Mouse (Mus musculus) neural tube, embryonic 11.5 days (tissue): ENCODE data around the gene Dlg2. TPM values are rescaled to one million over a fixed set of nuclear protein-coding genes. Genes with fewer than 3 reads are reported as not detected.

Experiments
- ATAC-seq: fragments of 200-750 bp; cut with Nextera tagmentation; 2 replicates; pipeline ENCODE4 v1.8.0; 2017; ENCODE audit warnings: moderate number of reproducible peaks, mild to moderate bottlenecking, moderate TSS enrichment, moderate library complexity; ENCODE audit not compliant: insufficient read depth, low FRiP score, low TSS enrichment
- DNase-seq: peaks from one replicate; pipeline ENCODE4 v3.0.0-alpha.2; 2015; ENCODE audit warnings: low spot score
- H3K27ac ChIP-seq: fragments of 300-500 bp; sonication (generic); 2 replicates; pipeline ENCODE4 v1.5.1; 2014; ENCODE audit warnings: low read depth, mild to moderate bottlenecking, low read length
- H3K27me3 ChIP-seq: fragments of 300-500 bp; sonication (generic); 2 replicates; pipeline ENCODE4 v1.6.1; 2014; ENCODE audit warnings: mild to moderate bottlenecking, low read length, mixed read lengths; ENCODE audit not compliant: control insufficient read depth, insufficient read depth
- H3K36me3 ChIP-seq: fragments of 300-500 bp; sonication (generic); 2 replicates; pipeline ENCODE4 v1.6.1; 2014; ENCODE audit warnings: mild to moderate bottlenecking, low read length, moderate library complexity, mixed read lengths; ENCODE audit not compliant: control insufficient read depth, insufficient read depth
- H3K4me1 ChIP-seq: fragments of 300-500 bp; sonication (generic); 2 replicates; pipeline ENCODE4 v1.6.1; 2014; ENCODE audit warnings: low read length, mixed read lengths; ENCODE audit not compliant: control insufficient read depth, insufficient read depth
- H3K4me2 ChIP-seq: fragments of 300-500 bp; sonication (generic); 2 replicates; pipeline ENCODE4 v1.6.1; 2014; ENCODE audit warnings: low read depth, mild to moderate bottlenecking, moderate library complexity
- H3K4me3 ChIP-seq: fragments of 300-500 bp; sonication (generic); 2 replicates; pipeline ENCODE4 v1.5.1; 2014; ENCODE audit warnings: low read depth, low read length
- H3K9ac ChIP-seq: fragments of 300-500 bp; sonication (generic); 2 replicates; pipeline ENCODE4 v1.6.1; 2014; ENCODE audit warnings: mild to moderate bottlenecking, low read length
- H3K9me3 ChIP-seq: fragments of 300-500 bp; sonication (generic); 2 replicates; pipeline ENCODE4 v1.6.1; 2016; ENCODE audit warnings: low read length; ENCODE audit not compliant: control insufficient read depth
- WGBS: fragments of 180-500 bp; shearing (Covaris S2); extraction: QIAGEN DNeasy Blood & Tissue Kit; methylation state at CpG from one replicate; pipeline ENCODE4 v1.1.7; 2014; 5-methylcytosine and 5-hydroxymethylcytosine counted together
- polyA plus RNA-seq: library from polyadenylated mRNA; unstranded; fragments of >200 nt; fragmentation: Nextera tagmentation; extraction: Ambion mirVana; gene quantifications from 2 replicates; pipeline ENCODE4 v1.2.1, GENCODE M21; 2014

Gene Dlg2
- polyA plus RNA-seq, 1 experiment from 2014 or later = 5.1 TPM

- no peak for DNase-seq
- no peaks in the 10 kb centered on the region for H3K9me3 ChIP-seq
- H3K36me3 ChIP-seq = no peaks in the 10 kb centered on the region
- WGBS = 55% methylated on average over 7 of the region's 7 CpGs
- H3K9ac ChIP-seq = no peak overlapping the region
- H3K4me3 ChIP-seq = no peak overlapping the region
- H3K27ac ChIP-seq = no peak overlapping the region
- no peak overlapping the region for H3K4me2 ChIP-seq
- H3K27me3 ChIP-seq = no peaks in the 10 kb centered on the region
- no peaks in the 10 kb centered on the region for H3K4me1 ChIP-seq
- ATAC-seq = no peak
Observed at GRCm38 (mm10) chr7:91463256-91463655, 986.8 kb downstream of the Dlg2 start.

GRCm38 (mm10) chr7:91467061-91467460 is 990.6 kb downstream of the Dlg2 start:
- Histone ChIP-seq H3K36me3 (no peaks in the 10 kb centered on the region), H3K4me1 (no peaks in the 10 kb centered on the region), H3K4me3 (no peak overlapping the region), H3K4me2 (no peak overlapping the region), H3K27ac (no peak overlapping the region), H3K9ac (no peak overlapping the region), H3K27me3 (no peaks in the 10 kb centered on the region), H3K9me3 (no peaks in the 10 kb centered on the region)
- ATAC-seq (no peak), DNase-seq (no peak)
- 88% methylated on average over 3 of the region's 3 CpGs for WGBS

GRCm38 (mm10) chr7:91479145-91479544 is 1002.7 kb downstream of the Dlg2 start:
- no peak for DNase-seq
- WGBS = 67% methylated on average over 3 of the region's 3 CpGs
- no peak overlapping the region for H3K9ac ChIP-seq
- no peaks in the 10 kb centered on the region for H3K36me3 ChIP-seq
- no peak overlapping the region for H3K4me3 ChIP-seq
- no peaks in the 10 kb centered on the region for H3K27me3 ChIP-seq
- no peak for ATAC-seq
- no peak overlapping the region for H3K4me2 ChIP-seq
- H3K9me3 ChIP-seq = no peaks in the 10 kb centered on the region
- no peaks in the 10 kb centered on the region for H3K4me1 ChIP-seq
- H3K27ac ChIP-seq = no peak overlapping the region

GRCm38 (mm10) chr7:91481574-91482197 is 1005.2 kb downstream of the Dlg2 start:
- H3K36me3 ChIP-seq = no peaks in the 10 kb centered on the region
- no peaks in the 10 kb centered on the region for H3K4me1 ChIP-seq
- no peak overlapping the region for H3K4me3 ChIP-seq
- H3K9me3 ChIP-seq = no peaks in the 10 kb centered on the region
- no peak overlapping the region for H3K4me2 ChIP-seq
- H3K27me3 ChIP-seq = no peaks in the 10 kb centered on the region
- 85% methylated on average over 1 of the region's 1 CpGs for WGBS
- no peak overlapping the region for H3K9ac ChIP-seq
- ATAC-seq = no peak
- H3K27ac ChIP-seq = no peak overlapping the region
- DNase-seq = no peak

- no peaks in the 10 kb centered on the region for H3K27me3 ChIP-seq
- no peak; the same call in 1 of the 2 replicates for ATAC-seq
- no peak overlapping the region for H3K4me3 ChIP-seq
- 50% methylated on average over 3 of the region's 3 CpGs for WGBS
- DNase-seq = no peak
- H3K27ac ChIP-seq = no peak overlapping the region
- no peak overlapping the region for H3K9ac ChIP-seq
- H3K9me3 ChIP-seq = no peaks in the 10 kb centered on the region
- H3K4me1 ChIP-seq = no peaks in the 10 kb centered on the region
- no peaks in the 10 kb centered on the region for H3K36me3 ChIP-seq
- no peak overlapping the region for H3K4me2 ChIP-seq
Observed at GRCm38 (mm10) chr7:91493234-91493633, 1016.8 kb downstream of the Dlg2 start.

- H3K4me3 ChIP-seq = no peak overlapping the region
- 67% methylated on average over 5 of the region's 5 CpGs for WGBS
- ATAC-seq = no peak
Observed at GRCm38 (mm10) chr7:91495526-91495925, 1019.1 kb downstream of the Dlg2 start.

GRCm38 (mm10) chr7:91511119-91511518 is 1034.6 kb downstream of the Dlg2 start:
- Histone ChIP-seq H3K27me3 (no peaks in the 10 kb centered on the region), H3K4me2 (no peak overlapping the region), H3K36me3 (no peaks in the 10 kb centered on the region), H3K4me3 (no peak overlapping the region), H3K27ac (no peak overlapping the region), H3K9ac (no peak overlapping the region), H3K9me3 (no peaks in the 10 kb centered on the region), H3K4me1 (no peaks in the 10 kb centered on the region)
- WGBS = 82% methylated on average over 1 of the region's 1 CpGs
- ATAC-seq (no peak), DNase-seq (no peak)

More at GRCm38 (mm10) chr7:91495526-91495925, 1019.1 kb downstream of the Dlg2 start:
- Histone ChIP-seq H3K4me2 (no peak overlapping the region), H3K4me1 (no peaks in the 10 kb centered on the region), H3K9ac (no peak overlapping the region), H3K36me3 (no peaks in the 10 kb centered on the region), H3K9me3 (no peaks in the 10 kb centered on the region), H3K27ac (no peak overlapping the region), H3K27me3 (no peaks in the 10 kb centered on the region)
- DNase-seq = no peak

- DNase-seq (no peak), ATAC-seq (no peak)
- H3K9me3 ChIP-seq = no peaks in the 10 kb centered on the region
- no peak overlapping the region for H3K9ac ChIP-seq
- H3K27ac ChIP-seq = no peak overlapping the region
- no peak overlapping the region for H3K4me2 ChIP-seq
- H3K4me1 ChIP-seq = no peaks in the 10 kb centered on the region
- H3K36me3 ChIP-seq = no peaks in the 10 kb centered on the region
- 77% methylated on average over 3 of the region's 3 CpGs for WGBS
- H3K27me3 ChIP-seq = no peaks in the 10 kb centered on the region
- no peak overlapping the region for H3K4me3 ChIP-seq
Observed at GRCm38 (mm10) chr7:91514445-91514844, 1038.0 kb downstream of the Dlg2 start.

GRCm38 (mm10) chr7:91516225-91516624 is 1039.8 kb downstream of the Dlg2 start:
- WGBS = 82% methylated on average over 3 of the region's 3 CpGs
- H3K9me3 ChIP-seq = no peaks in the 10 kb centered on the region
- DNase-seq = no peak

More at GRCm38 (mm10) chr7:91516225-91516624, 1039.8 kb downstream of the Dlg2 start:
- H3K27me3 ChIP-seq = no peaks in the 10 kb centered on the region
- no peak for ATAC-seq
- no peaks in the 10 kb centered on the region for H3K4me1 ChIP-seq
- no peak overlapping the region for H3K4me2 ChIP-seq
- H3K9ac ChIP-seq = no peak overlapping the region
- no peaks in the 10 kb centered on the region for H3K36me3 ChIP-seq
- H3K27ac ChIP-seq = no peak overlapping the region
- H3K4me3 ChIP-seq = no peak overlapping the region
